Mouse (Mus musculus) adrenal gland, postnatal 36 days (tissue): ENCODE data around the gene Zfp207. TPM values are rescaled to one million over a fixed set of nuclear protein-coding genes. Genes with fewer than 3 reads are reported as not detected.

Experiments used
- total RNA-seq, 2 experiments: library from RNA; stranded (reverse); gene quantifications; 2 replicates each; pipeline ENCODE4 v1.2.3; 2021

The Zfp207 gene
- total RNA-seq, 2 experiments from 2014 or later = 122 to 136 TPM

Other genes starting within 250 kb of the Zfp207 start
- 10 to 100 TPM; 11.0 to 19.0 TPM for gene Tefm, start 241.1 kb upstream of the Zfp207 start, total RNA-seq
- gene Adap2, start 229.2 kb upstream of the Zfp207 start, total RNA-seq = 10 to 100 TPM in 1 of 2 experiments, 1 to 10 TPM in 1; 9.6 to 10.3 TPM
- gene Rnf135, start 199.4 kb upstream of the Zfp207 start, total RNA-seq = 10 to 100 TPM in 1 of 2 experiments, 1 to 10 TPM in 1; 6.9 to 13.3 TPM
- 10 to 100 TPM; 68.9 to 86.2 TPM for gene Rhot1, start 174.3 kb upstream of the Zfp207 start, total RNA-seq
- gene Rhbdl3, start 82.4 kb upstream of the Zfp207 start, total RNA-seq = 1 to 10 TPM; 3.0 to 3.3 TPM
- gene 5730455P16Rik, start 5.2 kb upstream of the Zfp207 start, total RNA-seq = 10 to 100 TPM; 12.7 to 20.5 TPM
- gene Psmd11, start 45.3 kb downstream of the Zfp207 start, total RNA-seq = 100 to 1,000 TPM; 159 to 167 TPM
- 1 to 10 TPM; 2.1 to 2.2 TPM for gene Cdk5r1, start 93.7 kb downstream of the Zfp207 start, total RNA-seq